Mouse (Mus musculus): ENCODE measurements around the gene Mettl22.

DNA sequence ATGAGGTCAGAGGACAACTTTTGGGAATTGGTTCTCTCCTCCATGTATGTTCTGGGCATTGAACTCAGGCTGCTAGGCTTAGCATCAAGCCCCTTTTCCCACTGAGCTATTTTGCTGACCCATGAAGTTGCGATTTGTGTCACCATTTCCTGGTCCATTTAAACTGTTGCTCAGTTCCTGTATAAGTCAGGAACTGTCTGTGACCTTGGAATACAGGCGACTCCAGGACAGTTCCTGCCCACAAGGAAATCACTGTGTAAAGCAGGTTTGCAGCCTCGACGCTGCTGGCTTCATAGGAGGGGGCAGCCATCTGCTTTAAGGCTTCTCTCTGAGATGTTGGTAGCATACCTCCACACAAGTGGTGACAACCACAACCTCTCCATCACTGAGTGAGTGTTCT, 50.7 kb downstream of the Mettl22 start:
- TF ChIP-seq CTCF (conservative IDR thresholded peaks at IDR 0.05; ENCODE audit: insufficient read depth, insufficient read length, low read depth, low read length) (no peak), POLR2A (IDR thresholded peaks at IDR 0.05; ENCODE audit: low read depth, low read length) (no peak)

All from kidney, adult 2 months (tissue).